Mouse (Mus musculus): ENCODE data around the gene Krt4.

The Krt4 gene

DNA sequence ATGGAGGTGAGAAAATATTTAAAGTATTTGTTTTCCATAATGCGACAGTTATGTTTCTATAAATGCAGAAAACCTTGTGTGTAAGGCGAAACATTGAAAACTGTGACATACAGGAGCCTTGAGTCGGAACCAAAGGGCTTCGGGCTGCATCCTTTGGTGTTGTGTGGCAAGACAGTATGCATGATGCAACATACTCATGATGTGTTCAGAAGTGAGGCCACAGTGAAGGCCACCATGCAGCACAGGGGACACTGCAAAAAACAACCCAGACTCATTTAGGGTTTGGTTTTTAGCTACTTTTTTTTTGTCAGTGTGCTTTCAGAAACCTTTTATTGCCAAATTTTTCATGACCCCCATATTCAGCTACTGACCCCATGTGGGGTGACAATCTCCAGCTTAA is 29.3 kb downstream of the Krt4 start:
- DNase-seq (ENCODE audit: extremely low spot score, low read depth, low spot score): no peak

DNA sequence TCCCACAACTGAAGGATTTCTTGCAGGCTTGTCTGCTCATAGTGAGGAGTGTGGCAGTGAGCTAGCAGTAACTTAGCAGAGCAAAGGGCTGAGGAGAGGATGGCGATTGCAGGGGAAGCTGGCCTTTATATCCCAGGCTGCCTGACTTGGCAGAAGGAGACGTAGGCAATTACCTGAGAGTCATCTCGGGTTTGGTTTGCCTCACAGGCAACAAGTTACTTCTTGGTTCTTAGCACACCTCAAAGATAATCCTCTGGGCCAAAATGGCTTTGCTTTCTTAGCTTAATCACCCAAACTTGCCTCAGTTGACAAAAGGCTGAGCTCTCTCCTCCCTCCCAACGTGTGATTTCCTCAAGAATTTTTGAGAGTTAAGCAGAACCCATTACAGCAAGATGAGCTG is 31.7 kb downstream of the Krt4 start, which contains the start of gene Krt76:
Gene Krt76, minus strand, starts transcription at position 101 of the 400 bp plus-strand sequence.
- no peak for DNase-seq (ENCODE audit: extremely low spot score, low read depth, low spot score)

DNA sequence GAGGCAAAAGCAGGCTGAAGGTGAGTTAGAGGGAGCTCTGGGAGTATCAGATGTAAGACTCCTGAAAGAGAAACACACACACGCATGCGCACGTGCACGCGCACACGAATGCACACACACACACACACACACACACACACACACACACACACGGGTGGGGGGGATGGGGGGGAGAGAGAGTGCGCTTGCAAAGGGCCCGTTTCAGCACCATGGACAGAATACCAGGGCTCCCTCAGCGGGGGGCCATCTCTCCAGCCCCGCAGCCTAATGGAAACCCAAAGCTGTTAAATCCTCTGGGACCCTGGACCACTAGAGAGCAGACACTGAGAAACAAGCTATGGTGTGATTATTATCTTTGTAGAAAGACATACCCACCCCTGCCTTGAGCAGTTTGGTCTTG is 44.8 kb downstream of the Krt4 start:
- no peak for DNase-seq (ENCODE audit: extremely low spot score, low read depth, low spot score)

DNA sequence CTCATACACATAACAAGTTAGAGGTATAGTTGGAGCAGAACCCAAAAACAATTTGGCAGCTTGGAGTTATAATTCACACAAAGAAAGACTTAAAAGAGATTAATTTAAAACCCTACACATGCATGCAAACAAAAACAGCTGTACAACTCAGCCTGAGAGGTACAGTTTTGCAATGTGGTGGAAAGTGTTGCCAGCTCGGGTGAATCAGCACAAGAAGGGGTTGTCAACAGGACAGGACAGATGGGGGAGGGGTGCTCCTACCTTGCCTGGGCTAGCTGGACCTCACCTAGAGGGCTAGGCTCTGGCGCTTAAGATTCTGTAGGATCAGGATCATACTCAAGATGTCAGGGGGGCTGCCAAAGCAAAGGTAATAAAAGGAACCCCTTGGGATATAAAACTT is 46.5 kb downstream of the Krt4 start:
- no peak for DNase-seq (ENCODE audit: extremely low spot score, low read depth, low spot score)

DNA sequence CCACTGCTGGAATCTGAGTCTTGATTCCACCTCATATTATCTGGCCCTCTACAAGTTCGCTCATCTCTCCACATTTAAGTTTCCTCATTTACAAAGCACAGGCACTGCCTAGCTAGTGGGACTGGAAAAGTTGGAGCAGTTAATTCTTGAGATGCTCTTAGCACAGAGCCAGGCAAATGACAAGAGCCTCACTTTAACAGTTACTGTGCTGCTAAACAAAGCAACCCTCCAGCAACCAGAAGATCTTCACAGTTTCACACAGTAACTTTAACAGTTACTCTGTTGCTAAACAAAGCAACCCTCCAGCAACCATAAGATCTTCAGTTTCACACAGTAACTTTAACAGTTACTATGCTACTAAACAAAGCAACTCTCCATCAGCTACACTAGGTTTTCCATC is 50.2 kb downstream of the Krt4 start:
- no peak for DNase-seq (ENCODE audit: extremely low spot score, low read depth, low spot score)

DNA sequence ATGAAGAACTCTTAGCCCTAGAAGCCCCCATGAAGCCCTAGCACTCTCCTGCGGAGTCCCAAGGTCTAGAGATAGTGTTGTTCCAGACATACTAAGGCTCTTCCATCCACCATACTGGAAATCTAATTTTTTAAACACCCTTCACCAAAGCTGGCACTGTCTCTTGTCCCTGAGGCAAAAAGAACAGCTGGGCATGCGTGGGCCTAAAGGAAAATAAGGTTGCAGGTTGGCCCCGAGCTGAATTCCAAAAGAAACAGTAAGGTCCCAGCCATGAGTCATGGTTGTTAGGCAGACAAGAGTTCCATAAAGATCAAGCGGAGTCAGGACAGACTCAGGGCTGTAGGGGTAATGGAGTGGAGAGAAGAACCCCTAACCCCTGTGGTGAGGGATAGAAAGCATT is 51.3 kb downstream of the Krt4 start:
- DNase-seq (ENCODE audit: extremely low spot score, low read depth, low spot score): no peak

DNA sequence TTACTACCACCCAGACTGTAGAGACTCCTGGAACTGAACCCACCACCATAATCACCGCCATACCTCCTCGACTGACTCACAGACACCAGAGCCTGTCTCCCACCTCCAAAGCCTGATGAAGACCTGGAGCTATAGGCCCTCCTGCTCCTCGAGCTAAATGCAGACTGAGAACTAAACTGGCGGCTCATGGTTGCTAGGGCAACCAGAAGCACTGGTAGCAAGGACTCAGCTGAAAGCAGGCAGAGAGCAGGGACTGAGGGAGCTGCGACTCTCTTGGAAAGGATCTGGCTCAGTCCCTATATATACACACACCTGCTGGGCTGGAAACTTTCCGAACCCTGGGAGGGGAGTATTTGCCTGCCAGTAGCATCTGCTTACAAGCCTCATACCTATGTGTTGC is 55.1 kb downstream of the Krt4 start, which contains the start of gene Krt77:
Gene Krt77, minus strand, starts transcription at position 275 of the 400 bp plus-strand sequence.
- no peak for DNase-seq (ENCODE audit: extremely low spot score, low read depth, low spot score)
